Mouse (Mus musculus): Measurements from ENCODE around the gene Mthfd1l. TPM values are rescaled to one million over a fixed set of nuclear protein-coding genes. Genes with fewer than 3 reads are reported as not detected.
A peak's percentile ranks its signal among the peaks of the same experiment; 100 is the strongest.

Mthfd1l gene
- polyA plus RNA-seq, 1 experiment from 2014 or later = 13.7 TPM

GRCm38 (mm10) chr10:4107661-4108338, 134.9 kb downstream of the Mthfd1l start:
- whole genome bisulfite sequencing = 60% methylated on average over 7 of the region's 7 CpGs
- Histone ChIP-seq H3K9me3 (no peaks in the 10 kb centered on the region), H3K4me1 (replicated peaks) (peaks cover 15% of the 10 kb centered on the region), H3K36me3 (0 out of 2 replicates have a peak, but pooled peaks cover 3% of the 10 kb centered on the region), H3K4me2 (no peak overlapping the region), H3K27ac (0 out of 2 replicates have a peak overlapping the region, but pooled peaks have one; percentile 29), H3K4me3 (replicated peaks) (no peak overlapping the region), H3K9ac (replicated peaks) (no peak overlapping the region), H3K27me3 (no peaks in the 10 kb centered on the region)
- ATAC-seq (ENCODE audit: insufficient number of reproducible peaks, insufficient read depth, low FRiP score, low TSS enrichment, low read depth) = no peak

- peaks cover 15% of the 10 kb centered on the region for H3K4me1 ChIP-seq (replicated peaks)
- H3K9me3 ChIP-seq = no peaks in the 10 kb centered on the region
- no peak for ATAC-seq (ENCODE audit: insufficient number of reproducible peaks, insufficient read depth, low FRiP score, low TSS enrichment, low read depth)
- 75% methylated on average over 9 of the region's 9 CpGs for WGBS
- no peak overlapping the region for H3K9ac ChIP-seq (replicated peaks)
- H3K4me3 ChIP-seq (replicated peaks) = no peak overlapping the region
- H3K36me3 ChIP-seq = 0 out of 2 replicates have a peak, but pooled peaks cover 3% of the 10 kb centered on the region
- H3K27me3 ChIP-seq = no peaks in the 10 kb centered on the region
- no peak overlapping the region for H3K4me2 ChIP-seq
- H3K27ac ChIP-seq = no peak overlapping the region
Observed at GRCm38 (mm10) chr10:4108462-4108861, 135.5 kb downstream of the Mthfd1l start.

- no peaks in the 10 kb centered on the region for H3K9me3 ChIP-seq
- no peak overlapping the region for H3K4me2 ChIP-seq
- ATAC-seq (ENCODE audit: insufficient number of reproducible peaks, insufficient read depth, low FRiP score, low TSS enrichment, low read depth) = peak; percentile 28; the same call in 1 of the 2 replicates
- peaks cover 9% of the 10 kb centered on the region for H3K4me1 ChIP-seq (replicated peaks)
- H3K27ac ChIP-seq = no peak overlapping the region
- no peaks in the 10 kb centered on the region for H3K36me3 ChIP-seq
- 89% methylated on average over 19 of the region's 19 CpGs for WGBS
- H3K4me3 ChIP-seq (replicated peaks) = no peak overlapping the region
- no peaks in the 10 kb centered on the region for H3K27me3 ChIP-seq
- no peak overlapping the region for H3K9ac ChIP-seq (replicated peaks)
Observed at GRCm38 (mm10) chr10:4111095-4111794, 138.3 kb downstream of the Mthfd1l start.

- no peak for ATAC-seq (ENCODE audit: insufficient number of reproducible peaks, insufficient read depth, low FRiP score, low TSS enrichment, low read depth)
- Histone ChIP-seq H3K36me3 (no peaks in the 10 kb centered on the region), H3K27me3 (no peaks in the 10 kb centered on the region), H3K9ac (replicated peaks) (no peak overlapping the region), H3K27ac (no peak overlapping the region), H3K4me1 (replicated peaks) (peaks cover 9% of the 10 kb centered on the region), H3K4me3 (replicated peaks) (no peak overlapping the region), H3K9me3 (no peaks in the 10 kb centered on the region), H3K4me2 (no peak overlapping the region)
- WGBS = 85% methylated on average over 8 of the region's 8 CpGs
Observed at GRCm38 (mm10) chr10:4111795-4112139, 138.8 kb downstream of the Mthfd1l start.

- no peak overlapping the region for H3K9ac ChIP-seq (replicated peaks)
- 86% methylated on average over 17 of the region's 17 CpGs for WGBS
- no peaks in the 10 kb centered on the region for H3K9me3 ChIP-seq
- no peaks in the 10 kb centered on the region for H3K27me3 ChIP-seq
- H3K27ac ChIP-seq = no peak overlapping the region
- H3K4me2 ChIP-seq = no peak overlapping the region
- no peak overlapping the region for H3K4me3 ChIP-seq (replicated peaks)
- H3K36me3 ChIP-seq = no peaks in the 10 kb centered on the region
- H3K4me1 ChIP-seq (replicated peaks) = peaks cover 9% of the 10 kb centered on the region
- no peak for ATAC-seq (ENCODE audit: insufficient number of reproducible peaks, insufficient read depth, low FRiP score, low TSS enrichment, low read depth)
Observed at GRCm38 (mm10) chr10:4112611-4113327, 139.9 kb downstream of the Mthfd1l start.

- H3K4me2 ChIP-seq = no peak overlapping the region
- H3K4me3 ChIP-seq (replicated peaks) = no peak overlapping the region
- H3K27me3 ChIP-seq = no peaks in the 10 kb centered on the region
- H3K9me3 ChIP-seq = no peaks in the 10 kb centered on the region
- H3K27ac ChIP-seq = no peak overlapping the region
- H3K36me3 ChIP-seq = no peaks in the 10 kb centered on the region
- no peak for ATAC-seq (ENCODE audit: insufficient number of reproducible peaks, insufficient read depth, low FRiP score, low TSS enrichment, low read depth)
- peaks cover 8% of the 10 kb centered on the region for H3K4me1 ChIP-seq (replicated peaks)
- H3K9ac ChIP-seq (replicated peaks) = no peak overlapping the region
- whole genome bisulfite sequencing = 94% methylated on average over 5 of the region's 5 CpGs
Observed at GRCm38 (mm10) chr10:4113328-4113658, 140.4 kb downstream of the Mthfd1l start.

- no peaks in the 10 kb centered on the region for H3K27me3 ChIP-seq
- no peaks in the 10 kb centered on the region for H3K36me3 ChIP-seq
- no peak for ATAC-seq (ENCODE audit: insufficient number of reproducible peaks, insufficient read depth, low FRiP score, low TSS enrichment, low read depth)
- no peak overlapping the region for H3K9ac ChIP-seq (replicated peaks)
- H3K9me3 ChIP-seq = no peaks in the 10 kb centered on the region
- H3K27ac ChIP-seq = no peak overlapping the region
- H3K4me1 ChIP-seq (replicated peaks) = peaks cover 4% of the 10 kb centered on the region
- H3K4me2 ChIP-seq = no peak overlapping the region
- no peak overlapping the region for H3K4me3 ChIP-seq (replicated peaks)
Observed at GRCm38 (mm10) chr10:4116653-4117052, 143.7 kb downstream of the Mthfd1l start.

- peak overlapping the region; percentile 10; the same call in 1 of the 2 replicates for H3K4me2 ChIP-seq
- H3K4me1 ChIP-seq (replicated peaks) = peaks cover 4% of the 10 kb centered on the region
- no peak overlapping the region for H3K9ac ChIP-seq (replicated peaks)
- WGBS = 37% methylated on average over 7 of the region's 7 CpGs
- H3K27ac ChIP-seq = no peak overlapping the region; the same call in 1 of the 2 replicates
- no peaks in the 10 kb centered on the region for H3K9me3 ChIP-seq
- H3K4me3 ChIP-seq (replicated peaks) = no peak overlapping the region
- H3K27me3 ChIP-seq = no peaks in the 10 kb centered on the region
- H3K36me3 ChIP-seq = no peaks in the 10 kb centered on the region
- ATAC-seq (ENCODE audit: insufficient number of reproducible peaks, insufficient read depth, low FRiP score, low TSS enrichment, low read depth) = no peak
Observed at GRCm38 (mm10) chr10:4117091-4117490, 144.2 kb downstream of the Mthfd1l start.

GRCm38 (mm10) chr10:4119287-4119686, 146.4 kb downstream of the Mthfd1l start:
- no peak overlapping the region for H3K4me3 ChIP-seq (replicated peaks)
- H3K36me3 ChIP-seq = no peaks in the 10 kb centered on the region
- H3K4me2 ChIP-seq = no peak overlapping the region
- H3K9ac ChIP-seq (replicated peaks) = no peak overlapping the region
- ATAC-seq (ENCODE audit: insufficient number of reproducible peaks, insufficient read depth, low FRiP score, low TSS enrichment, low read depth) = no peak
- H3K4me1 ChIP-seq (replicated peaks) = peaks cover 6% of the 10 kb centered on the region
- WGBS = 81% methylated on average over 4 of the region's 4 CpGs
- no peak overlapping the region for H3K27ac ChIP-seq
- no peaks in the 10 kb centered on the region for H3K9me3 ChIP-seq
- H3K27me3 ChIP-seq = no peaks in the 10 kb centered on the region

GRCm38 (mm10) chr10:4120708-4121107, 147.8 kb downstream of the Mthfd1l start:
- H3K9me3 ChIP-seq = no peaks in the 10 kb centered on the region
- H3K27ac ChIP-seq = no peak overlapping the region
- peaks cover 13% of the 10 kb centered on the region for H3K4me1 ChIP-seq (replicated peaks)
- H3K4me3 ChIP-seq (replicated peaks) = no peak overlapping the region
- H3K27me3 ChIP-seq = no peaks in the 10 kb centered on the region
- 86% methylated on average over 10 of the region's 10 CpGs for WGBS
- H3K9ac ChIP-seq (replicated peaks) = no peak overlapping the region
- no peaks in the 10 kb centered on the region for H3K36me3 ChIP-seq
- no peak for ATAC-seq (ENCODE audit: insufficient number of reproducible peaks, insufficient read depth, low FRiP score, low TSS enrichment, low read depth)
- no peak overlapping the region for H3K4me2 ChIP-seq

GRCm38 (mm10) chr10:4121197-4121596, 148.3 kb downstream of the Mthfd1l start:
- H3K9ac ChIP-seq (replicated peaks) = no peak overlapping the region
- no peaks in the 10 kb centered on the region for H3K36me3 ChIP-seq
- peaks cover 13% of the 10 kb centered on the region for H3K4me1 ChIP-seq (replicated peaks)
- H3K4me3 ChIP-seq (replicated peaks) = no peak overlapping the region
- WGBS = 85% methylated on average over 1 of the region's 1 CpGs
- H3K27me3 ChIP-seq = no peaks in the 10 kb centered on the region
- ATAC-seq (ENCODE audit: insufficient number of reproducible peaks, insufficient read depth, low FRiP score, low TSS enrichment, low read depth) = no peak
- H3K4me2 ChIP-seq = no peak overlapping the region
- no peaks in the 10 kb centered on the region for H3K9me3 ChIP-seq
- no peak overlapping the region for H3K27ac ChIP-seq

Measured in limb, embryonic 12.5 days (tissue).